Mouse (Mus musculus) splenic B cell, adult 2 months (primary cell): ENCODE measurements around the gene Pde2a.

Source experiments
- DNase-seq: peaks from one replicate; pipeline ENCODE4 v3.0.0-alpha.2; 2011; ENCODE audit warnings: low read depth, low spot score
- H3K27me3 ChIP-seq: 2 replicates; pipeline ENCODE4 v1.6.1; 2012; ENCODE audit warnings: mild to moderate bottlenecking, low read length, moderate library complexity, mixed read lengths; ENCODE audit not compliant: control insufficient read depth, poor library complexity, insufficient read depth, severe bottlenecking
- H3K36me3 ChIP-seq: 2 replicates; pipeline ENCODE4 v1.6.1; 2012; ENCODE audit warnings: mild to moderate bottlenecking, low read length, moderate library complexity, mixed read lengths; ENCODE audit not compliant: control insufficient read depth, poor library complexity, insufficient read depth, severe bottlenecking

Pde2a gene

DNA sequence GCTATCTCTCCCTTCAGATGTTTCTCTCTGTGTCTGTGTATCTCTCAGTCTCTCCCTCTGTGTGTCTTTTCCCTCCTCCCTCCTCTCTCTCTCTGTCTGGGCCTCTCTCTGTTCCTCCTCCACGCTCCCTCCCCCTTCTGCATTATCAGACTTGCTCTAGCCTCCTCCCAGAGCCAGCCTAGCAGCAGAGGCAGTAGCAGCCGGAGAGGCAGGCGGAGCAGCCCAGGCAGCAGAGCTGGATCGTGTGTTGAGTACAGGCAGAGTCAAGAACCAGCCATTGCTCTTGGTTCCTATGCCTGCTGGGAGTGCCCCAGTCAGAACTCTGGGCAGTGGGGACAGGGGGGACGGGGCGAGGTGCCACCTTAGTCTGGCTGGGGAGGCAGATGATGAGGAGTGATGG lies at the start of gene Pde2a:
Pde2a (plus strand) TSS at position 163 of the 400 bp plus-strand sequence.
- DNase-seq: no peak

DNA sequence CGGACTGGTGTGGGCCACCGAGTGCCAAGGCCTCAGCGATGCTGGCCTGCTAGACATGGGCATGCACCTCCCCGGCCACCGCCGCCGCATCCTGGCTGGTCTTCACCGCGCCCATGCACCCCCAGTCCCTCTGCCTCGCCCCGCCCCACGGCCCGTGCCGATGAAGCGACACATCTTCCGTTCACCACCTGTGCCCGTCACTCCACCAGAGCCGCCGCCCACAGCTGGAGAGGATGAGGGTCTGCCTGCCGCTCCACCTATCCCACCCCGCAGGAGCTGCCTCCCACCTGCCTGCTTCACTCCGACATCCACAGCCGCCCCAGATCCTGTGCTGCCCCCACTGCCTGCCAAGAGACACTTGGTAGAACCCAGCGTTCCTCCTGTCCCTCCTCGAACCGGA lies 48.4 kb upstream of the Pde2a start:
- peaks cover 18% of the 10 kb centered on the region for H3K36me3 ChIP-seq
- no peak for DNase-seq

More for the DNA sequence above, at the start of gene Pde2a:
- Histone ChIP-seq H3K27me3 (no peaks in the 10 kb centered on the region), H3K36me3 (no peaks in the 10 kb centered on the region)

DNA sequence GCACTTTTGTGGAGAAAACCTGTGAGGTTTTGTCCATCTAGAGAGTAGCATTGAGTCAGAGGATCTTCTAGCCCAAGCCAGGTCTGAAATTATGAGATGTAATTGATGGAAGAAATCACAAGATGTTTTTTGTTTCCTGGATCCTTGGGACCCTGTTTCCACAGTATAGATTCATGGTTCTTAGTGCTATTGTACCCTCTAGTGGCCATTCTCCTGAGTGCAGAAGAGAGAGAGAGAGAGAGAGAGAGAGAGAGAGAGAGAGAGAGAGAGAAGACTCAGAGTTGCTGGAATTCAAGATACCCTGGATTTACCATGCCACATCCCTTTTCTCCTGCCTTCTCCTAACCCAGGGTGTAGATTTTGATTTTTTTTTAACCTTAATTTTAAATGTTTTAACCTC lies 47.3 kb upstream of the Pde2a start:
- H3K36me3 ChIP-seq: peaks cover 18% of the 10 kb centered on the region
- no peaks in the 10 kb centered on the region for H3K27me3 ChIP-seq
- DNase-seq: peak; percentile 76

More for the DNA sequence above, 48.4 kb upstream of the Pde2a start:
- H3K27me3 ChIP-seq: no peaks in the 10 kb centered on the region

DNA sequence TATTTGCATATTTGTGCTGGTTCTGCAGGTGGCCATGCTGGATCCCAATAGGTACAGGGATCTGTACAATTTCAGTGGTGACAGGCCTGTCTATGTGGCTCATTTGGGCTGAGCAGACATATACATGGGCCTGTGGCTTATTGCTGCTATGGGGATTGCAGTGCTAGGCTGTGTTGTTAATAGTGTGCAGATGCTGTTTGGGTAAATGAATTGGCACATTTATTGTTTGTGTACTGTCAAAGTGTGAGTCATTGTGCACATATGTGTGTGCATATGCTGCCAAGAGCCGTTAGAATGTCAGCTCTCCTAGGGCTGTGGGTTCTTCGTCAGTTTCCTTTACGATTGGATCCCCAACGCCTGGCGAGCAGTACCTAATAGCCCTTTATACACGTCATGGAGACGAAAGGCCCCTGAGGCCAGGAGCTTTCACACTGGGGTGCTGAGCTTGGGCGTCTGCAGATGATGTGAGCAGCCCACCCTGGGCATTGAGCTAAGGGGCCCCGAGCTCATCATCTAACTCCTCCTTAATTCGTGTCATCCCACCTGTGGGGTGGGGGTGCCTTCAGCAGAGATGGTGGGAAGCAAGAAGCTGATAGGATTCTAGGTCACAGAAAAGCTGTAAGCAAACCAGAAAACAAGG lies 44.7 kb upstream of the Pde2a start:
- no peak for DNase-seq
- Histone ChIP-seq H3K36me3 (peaks cover 20% of the 10 kb centered on the region), H3K27me3 (no peaks in the 10 kb centered on the region)

DNA sequence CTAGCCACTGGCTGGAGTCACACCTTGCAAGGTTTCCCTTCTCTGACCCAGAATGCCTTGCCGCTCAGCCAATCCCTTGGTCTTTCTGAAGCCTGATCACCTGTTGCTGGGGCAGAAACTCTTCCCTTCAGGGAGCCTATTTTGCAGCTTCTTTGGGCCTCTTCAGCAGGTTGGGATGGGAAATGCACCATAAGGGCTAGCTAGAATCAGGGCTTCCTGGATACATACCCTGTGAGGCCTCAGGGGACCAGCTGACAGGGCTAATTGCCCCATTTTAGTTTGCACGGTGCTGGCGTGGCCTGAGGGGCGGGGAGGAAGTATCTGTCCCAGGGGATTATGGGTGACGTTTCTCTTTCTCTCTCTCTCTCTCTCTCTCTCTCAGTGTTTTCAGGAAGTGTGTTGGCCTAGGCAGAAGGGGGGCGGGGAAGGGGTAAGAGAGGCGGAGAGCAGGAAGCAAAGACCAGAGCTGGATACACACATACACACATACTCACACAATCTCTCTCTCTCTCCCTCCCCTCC lies 43.7 kb upstream of the Pde2a start:
- DNase-seq: peak; percentile 97
- Histone ChIP-seq H3K27me3 (no peaks in the 10 kb centered on the region), H3K36me3 (peaks cover 19% of the 10 kb centered on the region)

DNA sequence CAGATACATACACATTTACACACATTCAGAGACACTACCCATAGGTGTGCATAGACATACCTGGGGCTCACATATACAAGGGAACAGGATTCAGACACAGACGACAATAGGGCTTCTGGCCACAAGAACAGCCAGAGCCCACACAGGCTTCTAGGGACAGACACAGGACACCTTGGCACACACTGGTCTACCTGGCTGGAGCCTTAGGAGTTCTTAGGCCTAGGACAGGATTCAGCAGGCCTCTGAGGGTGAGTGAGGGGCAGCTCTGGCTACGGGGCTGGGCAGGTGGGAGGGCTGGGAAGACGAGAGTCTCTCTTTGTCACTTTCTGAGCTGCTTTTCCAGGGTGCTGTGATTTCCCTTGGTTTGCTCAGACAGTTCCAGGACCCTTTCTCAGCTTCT lies 43.2 kb upstream of the Pde2a start:
- H3K27me3 ChIP-seq: no peaks in the 10 kb centered on the region
- no peak for DNase-seq
- H3K36me3 ChIP-seq: peaks cover 16% of the 10 kb centered on the region

DNA sequence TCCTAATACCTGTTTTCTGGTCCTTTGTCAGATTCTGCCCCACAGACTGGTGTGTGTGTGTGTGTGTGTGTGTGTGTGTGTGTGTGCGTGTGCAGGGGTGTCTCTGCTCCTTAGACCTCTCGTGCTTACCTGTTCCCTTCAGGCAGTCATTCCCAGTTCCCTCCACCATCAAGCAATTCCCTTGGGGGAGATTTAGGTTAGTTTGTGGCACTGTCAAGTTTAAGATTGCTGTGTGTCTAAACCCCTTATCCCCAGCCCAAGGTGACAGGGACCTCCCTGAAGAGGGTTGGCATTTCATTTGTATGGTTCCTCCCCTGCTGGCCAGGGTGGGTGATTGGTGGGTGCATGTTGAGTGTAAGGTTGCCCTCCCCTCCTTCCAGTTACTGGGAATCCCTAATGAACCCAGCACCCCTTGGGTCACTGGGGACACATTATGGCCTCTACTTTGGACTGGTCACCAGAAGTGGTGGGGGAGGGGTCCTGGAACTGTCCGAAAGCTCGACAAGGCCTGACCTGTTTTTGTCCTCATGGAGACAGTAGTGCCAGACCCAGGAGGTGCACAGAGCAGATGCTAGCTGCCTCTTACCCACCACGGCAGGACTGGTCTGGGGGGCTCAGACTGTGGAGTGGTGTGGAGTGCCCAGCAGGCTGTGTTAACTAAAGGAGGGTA lies 42.6 kb upstream of the Pde2a start:
- DNase-seq: no peak
- peaks cover 12% of the 10 kb centered on the region for H3K36me3 ChIP-seq
- no peaks in the 10 kb centered on the region for H3K27me3 ChIP-seq

- Histone ChIP-seq H3K36me3 (peaks cover 10% of the 10 kb centered on the region), H3K27me3 (no peaks in the 10 kb centered on the region)
- DNase-seq: no peak
Measured at GRCm38 (mm10) chr7:101379732-101380131, 41.8 kb upstream of the Pde2a start.

DNA sequence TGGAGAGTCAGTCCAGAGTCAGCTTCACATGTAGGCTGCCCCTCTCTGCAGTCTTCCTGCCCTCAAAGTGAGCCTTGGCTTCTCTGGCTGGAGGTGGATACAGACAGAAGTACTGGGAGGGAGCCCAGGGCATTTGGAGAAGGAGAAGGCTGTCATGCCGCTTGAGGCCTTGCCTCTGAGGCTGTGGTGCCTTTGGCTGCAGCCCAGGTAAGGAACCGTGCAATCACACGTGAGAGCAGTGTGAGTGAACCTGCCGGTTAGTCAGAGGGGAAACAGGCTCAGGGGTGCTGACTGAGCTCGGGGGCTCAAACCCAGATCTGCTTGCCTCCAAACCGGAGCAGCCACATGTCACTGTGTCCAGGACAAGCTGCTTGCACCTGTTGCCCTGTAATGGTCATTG lies 40.0 kb upstream of the Pde2a start:
- Histone ChIP-seq H3K36me3 (peaks cover 5% of the 10 kb centered on the region; the same call in 1 of the 2 replicates), H3K27me3 (no peaks in the 10 kb centered on the region)
- no peak for DNase-seq

GRCm38 (mm10) chr7:101382378-101382777 lies 39.1 kb upstream of the Pde2a start:
- Histone ChIP-seq H3K36me3 (peaks cover 7% of the 10 kb centered on the region), H3K27me3 (no peaks in the 10 kb centered on the region)
- DNase-seq: peak; percentile 90

DNA sequence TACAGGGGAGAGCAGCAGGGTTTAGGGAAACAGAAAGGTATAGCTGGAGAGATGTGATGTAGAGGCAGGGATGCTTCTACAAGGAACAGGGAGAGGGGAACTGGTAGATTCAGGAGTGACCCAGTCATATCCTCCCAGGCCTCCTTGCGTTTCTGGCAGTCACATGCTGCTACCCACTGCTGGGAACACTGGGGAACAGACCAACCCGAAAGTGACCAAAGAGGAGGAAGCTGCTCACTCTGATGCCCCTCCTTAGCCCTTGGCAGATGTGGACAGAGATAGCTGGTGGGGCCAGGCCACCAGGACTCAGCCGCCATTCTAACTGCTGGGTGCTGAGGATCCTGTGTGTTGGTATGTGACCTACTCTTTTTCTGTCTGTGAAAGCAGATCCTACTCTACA lies 37.7 kb upstream of the Pde2a start:
- Histone ChIP-seq H3K36me3 (peaks cover 7% of the 10 kb centered on the region), H3K27me3 (no peaks in the 10 kb centered on the region)
- no peak for DNase-seq

DNA sequence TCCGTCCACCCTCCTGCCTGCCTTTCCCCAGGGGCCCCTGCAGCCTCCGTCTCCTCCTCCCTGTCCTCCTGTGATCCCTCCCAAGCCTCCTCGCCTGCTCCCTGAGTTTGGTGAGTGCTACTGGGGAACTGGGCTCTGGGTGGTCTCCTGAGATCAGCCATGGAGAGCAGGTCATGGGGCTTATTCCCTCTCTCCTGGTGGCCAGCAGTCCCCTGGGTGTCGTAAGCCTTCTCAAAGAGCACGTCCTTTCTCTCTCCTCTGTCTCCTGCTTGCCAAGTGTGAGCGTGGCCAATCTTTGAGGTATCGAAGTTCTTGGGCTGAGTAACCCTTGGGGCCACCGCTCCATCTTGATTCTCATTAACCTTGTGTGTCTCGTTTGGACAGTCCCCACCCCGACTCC lies 36.6 kb upstream of the Pde2a start:
- no peaks in the 10 kb centered on the region for H3K27me3 ChIP-seq
- no peak for DNase-seq
- peaks cover 6% of the 10 kb centered on the region for H3K36me3 ChIP-seq

DNA sequence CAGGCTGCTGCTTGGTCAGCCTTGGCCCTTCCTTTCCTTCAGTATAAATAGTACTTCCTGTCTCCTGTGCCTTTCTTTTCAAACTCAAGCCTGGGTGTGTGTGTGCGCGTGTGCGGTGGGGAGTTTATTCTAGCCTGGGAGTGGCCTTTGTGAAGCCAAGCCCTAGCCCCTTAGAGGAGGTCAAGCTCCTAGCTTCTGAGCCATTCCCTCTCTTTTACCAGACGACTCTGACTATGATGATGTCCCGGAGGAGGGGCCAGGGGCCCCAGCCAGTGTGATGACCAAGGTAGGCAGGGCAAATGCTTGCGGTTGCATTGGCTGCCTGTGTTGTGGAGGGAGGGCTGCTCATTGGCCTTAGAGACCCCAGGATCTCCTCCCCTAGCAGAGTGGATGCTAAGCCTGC lies 36.2 kb upstream of the Pde2a start:
- Histone ChIP-seq H3K36me3 (peaks cover 5% of the 10 kb centered on the region), H3K27me3 (no peaks in the 10 kb centered on the region)
- no peak for DNase-seq

GRCm38 (mm10) chr7:101385866-101386452 lies 35.5 kb upstream of the Pde2a start:
- Histone ChIP-seq H3K36me3 (peaks cover 5% of the 10 kb centered on the region), H3K27me3 (no peaks in the 10 kb centered on the region)
- no peak for DNase-seq

GRCm38 (mm10) chr7:101389256-101389655 lies 32.2 kb upstream of the Pde2a start:
- H3K27me3 ChIP-seq: no peaks in the 10 kb centered on the region
- H3K36me3 ChIP-seq: peaks cover 19% of the 10 kb centered on the region
- no peak for DNase-seq
